Comparison of ENCODE assay signal across 7 mouse cellular contexts in the genomic region with DNA sequence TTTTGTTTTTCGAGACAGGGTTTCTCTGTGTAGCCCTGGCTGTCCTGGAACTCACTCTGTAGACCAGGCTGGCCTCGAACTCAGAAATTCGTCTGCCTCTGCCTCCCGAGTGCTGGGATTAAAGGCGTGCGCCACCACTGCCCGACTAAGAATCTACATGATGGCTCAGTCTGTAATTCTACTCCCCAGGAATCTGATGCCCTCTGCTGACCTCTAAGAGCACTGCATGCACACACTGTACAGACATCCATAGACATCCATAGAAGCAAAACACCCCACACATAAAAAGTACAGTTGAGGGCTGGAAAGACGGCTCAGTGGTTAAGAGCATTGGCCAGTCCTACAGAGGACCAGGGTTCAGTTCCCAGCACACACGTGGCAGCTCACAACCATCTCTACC.
DNase-seq lines count a peak whose midpoint lies in the region; ATAC-seq and TF ChIP-seq lines count a peak whose summit lies in the region.
"Not testable (repeated sequence)": the region's sequence is repeated elsewhere in the genome, so short reads cannot be mapped to it uniquely, and the experiment has no call there.

No protein-coding gene starts in this region.

- H3K27ac ChIP-seq in bone marrow macrophage, adult 2 months (ENCODE audit: insufficient read depth, low read depth, low read length); embryonic facial prominence, embryonic 11.5 days (replicated peaks; ENCODE audit: low read depth, low read length); spleen, adult 2 months (ENCODE audit: insufficient read depth, low read length): not testable (repeated sequence)

- not testable (repeated sequence) for ATAC-seq in embryonic facial prominence, embryonic 11.5 days (replicated peaks; ENCODE audit: insufficient number of reproducible peaks, low FRiP score, low TSS enrichment, low read depth)

- H3K36me3 ChIP-seq in embryonic facial prominence, embryonic 11.5 days (replicated peaks; ENCODE audit: control insufficient read depth, insufficient read depth, low read depth, low read length); spleen, adult 2 months (ENCODE audit: control insufficient read depth, insufficient read depth, low read length): not testable (repeated sequence)

- 85% methylated on average over 9 of the region's 9 CpGs for WGBS in embryonic facial prominence, embryonic 11.5 days
- WGBS in spleen, adult 2 months = 64% methylated on average over 9 of the region's 9 CpGs

- not testable (repeated sequence) for H3K4me3 ChIP-seq in bone marrow macrophage, adult 2 months (ENCODE audit: insufficient read depth, low read length); embryonic facial prominence, embryonic 11.5 days (ENCODE audit: low read depth, low read length); spleen, adult 2 months (ENCODE audit: extremely low read depth, insufficient read depth, insufficient read length)

- not testable (repeated sequence) for H3K4me1 ChIP-seq in bone marrow macrophage, adult 2 months (ENCODE audit: control insufficient read depth, insufficient read depth, low read length); embryonic facial prominence, embryonic 11.5 days (ENCODE audit: control insufficient read depth, insufficient read depth, low read length); spleen, adult 2 months (ENCODE audit: control insufficient read depth, insufficient read depth, insufficient read length)

- not testable (repeated sequence) for H3K4me2 ChIP-seq in embryonic facial prominence, embryonic 11.5 days (ENCODE audit: low read depth, low read length)

- not testable (repeated sequence) for TF ChIP-seq POLR2A in bone marrow macrophage, adult 2 months (IDR thresholded peaks at IDR 0.05; ENCODE audit: borderline replicate concordance, low read depth, low read length); spleen, adult 2 months (IDR thresholded peaks at IDR 0.05; ENCODE audit: low read depth, low read length)

- peak; percentile 38 for DNase-seq in MN1 (ENCODE audit: low spot score)
- DNase-seq in embryonic facial prominence, embryonic 11.5 days (ENCODE audit: low spot score) = peak; percentile 35
- DNase-seq in heart, postnatal 4 days = peak; percentile 51
- peak; percentile 43 for DNase-seq in layer of hippocampus, adult 11-12 months (ENCODE audit: low spot score)
- peak; percentile 69 for DNase-seq in lung, postnatal 36 days
- peak in 1 of 2 experiments; percentile 58 for DNase-seq in spleen, adult 2 months (ENCODE audit: low read depth in 1 of 2, low spot score in 2 of 2)

- H3K9me3 ChIP-seq in embryonic facial prominence, embryonic 11.5 days (replicated peaks; ENCODE audit: control insufficient read depth, low read length) = not testable (repeated sequence)

- 0 out of 2 replicates have a peak, but pooled peaks have one; percentile 10 for TF ChIP-seq CTCF in bone marrow macrophage, adult 2 months (IDR thresholded peaks at IDR 0.05; ENCODE audit: low read depth, low read length)
- TF ChIP-seq CTCF in spleen, adult 2 months (IDR thresholded peaks at IDR 0.05; ENCODE audit: extremely low read depth, insufficient read depth, insufficient read length, insufficient replicate concordance) = peak; percentile 27; the same call in 1 of the 2 replicates

- H3K9ac ChIP-seq in embryonic facial prominence, embryonic 11.5 days (replicated peaks; ENCODE audit: low read length) = not testable (repeated sequence)

- H3K27me3 ChIP-seq in embryonic facial prominence, embryonic 11.5 days (ENCODE audit: control insufficient read depth, insufficient read depth, low read length); spleen, adult 2 months (ENCODE audit: control insufficient read depth, insufficient read depth, low read length): not testable (repeated sequence)
